Mouse (Mus musculus) midbrain, embryonic 13.5 days (tissue): ENCODE results near the gene Catspere2. TPM values are rescaled to one million over a fixed set of nuclear protein-coding genes. Genes with fewer than 3 reads are reported as not detected.
"Not testable (repeated sequence)": the region's sequence is repeated elsewhere in the genome, so short reads cannot be mapped to it uniquely, and the experiment has no call there.

Experiments
- ATAC-seq: fragments of 200-750 bp; cut with Nextera tagmentation; 2 replicates; pipeline ENCODE4 v1.8.0; 2017; ENCODE audit warnings: mild to moderate bottlenecking, moderate TSS enrichment, moderate library complexity
- H3K27ac ChIP-seq: fragments of 300-500 bp; sonication (generic); 2 replicates; pipeline ENCODE4 v1.5.1; 2015; ENCODE audit warnings: inconsistent platforms, mild to moderate bottlenecking, moderate library complexity
- H3K27me3 ChIP-seq: fragments of 300-500 bp; sonication (generic); 2 replicates; pipeline ENCODE4 v1.6.1; 2015; ENCODE audit warnings: mild to moderate bottlenecking, inconsistent platforms
- H3K36me3 ChIP-seq: fragments of 300-500 bp; sonication (generic); 2 replicates; pipeline ENCODE4 v1.6.1; 2015; ENCODE audit warnings: mild to moderate bottlenecking, inconsistent platforms
- H3K4me1 ChIP-seq: fragments of 300-500 bp; sonication (generic); replicated peaks from 2 replicates; pipeline ENCODE4 v1.6.1; 2015; ENCODE audit warnings: inconsistent platforms
- H3K4me2 ChIP-seq: fragments of 300-500 bp; sonication (generic); replicated peaks from 2 replicates; pipeline ENCODE4 v1.6.1; 2015; ENCODE audit warnings: moderate library complexity, mild to moderate bottlenecking, inconsistent platforms
- H3K4me3 ChIP-seq: fragments of 300-500 bp; sonication (generic); replicated peaks from 2 replicates; pipeline ENCODE4 v1.5.1; 2015; ENCODE audit warnings: mild to moderate bottlenecking, inconsistent platforms
- H3K9ac ChIP-seq: fragments of 300-500 bp; sonication (generic); replicated peaks from 2 replicates; pipeline ENCODE4 v1.6.1; 2015; ENCODE audit warnings: mild to moderate bottlenecking, inconsistent platforms
- H3K9me3 ChIP-seq: fragments of 300-500 bp; sonication (generic); 2 replicates; pipeline ENCODE4 v1.6.1; 2016; ENCODE audit warnings: mild to moderate bottlenecking, inconsistent platforms
- WGBS: fragments of 180-500 bp; shearing (Covaris S2); methylation state at CpG from one replicate; pipeline ENCODE4 v1.1.7; 2015; 5-methylcytosine and 5-hydroxymethylcytosine counted together
- polyA plus RNA-seq: library from polyadenylated mRNA; unstranded; fragments of >200 nt; fragmentation: Nextera tagmentation; extraction: Ambion mirVana; gene quantifications from 2 replicates; pipeline ENCODE4 v1.2.1, GENCODE M21; 2015

The Catspere2 gene
- polyA plus RNA-seq, 1 experiment from 2014 or later = 0.28 TPM

DNA sequence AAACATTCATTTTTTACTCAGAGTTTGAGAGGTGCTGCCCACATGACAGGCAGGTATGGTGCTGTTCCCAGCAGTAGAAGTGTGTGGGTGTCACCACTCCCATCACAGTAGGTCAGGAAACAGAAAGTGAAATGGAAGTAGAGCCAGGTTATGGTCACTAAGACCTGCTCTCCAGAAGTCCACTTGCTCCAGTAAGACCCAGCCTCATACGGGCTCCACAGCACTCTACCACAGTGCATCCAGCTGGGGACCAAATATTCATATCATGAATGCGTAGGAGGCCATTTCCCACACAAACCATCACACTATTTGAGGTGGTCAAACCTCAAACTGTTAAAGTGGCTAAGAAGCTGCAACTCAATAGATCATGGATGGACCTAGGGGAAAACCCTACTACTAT is 199.0 kb downstream of the Catspere2 start:
- 0 out of 2 replicates have a peak, but pooled peaks cover 3% of the 10 kb centered on the region for H3K4me1 ChIP-seq
- 91% methylated on average over 2 of the region's 2 CpGs for WGBS

GRCm38 (mm10) chr1:178185591-178185990 is 202.4 kb downstream of the Catspere2 start:
- Histone ChIP-seq H3K4me3 (no peak overlapping the region), H3K9me3 (no peaks in the 10 kb centered on the region), H3K27ac (no peak overlapping the region), H3K4me2 (no peak overlapping the region), H3K9ac (no peak overlapping the region), H3K27me3 (no peaks in the 10 kb centered on the region), H3K4me1 (peaks cover 13% of the 10 kb centered on the region), H3K36me3 (no peaks in the 10 kb centered on the region)
- ATAC-seq = no peak

More for the DNA sequence above, 199.0 kb downstream of the Catspere2 start:
- Histone ChIP-seq H3K27me3 (no peaks in the 10 kb centered on the region), H3K4me3 (no peak overlapping the region), H3K27ac (no peak overlapping the region), H3K4me2 (no peak overlapping the region), H3K36me3 (no peaks in the 10 kb centered on the region), H3K9me3 (no peaks in the 10 kb centered on the region), H3K9ac (no peak overlapping the region)
- no peak for ATAC-seq

GRCm38 (mm10) chr1:178187216-178187791 is 204.1 kb downstream of the Catspere2 start, which contains the start of gene Desi2:
Gene Desi2, plus strand, starts transcription at chr1:178187417.
- peak within 1 kb of the TSS; percentile 66 for H3K9ac ChIP-seq
- WGBS = under 1% methylated on average over 36 of the region's 37 CpGs
- peak; percentile 99 for ATAC-seq
- not testable (repeated sequence) for H3K9me3 ChIP-seq, H3K36me3 ChIP-seq, H3K27me3 ChIP-seq
- peak within 1 kb of the TSS; percentile 75 for H3K27ac ChIP-seq
- H3K4me3 ChIP-seq = peak within 1 kb of the TSS; percentile 58
- peak within 1 kb of the TSS; percentile 61 for H3K4me2 ChIP-seq
- peaks cover 13% of the 10 kb centered on the region for H3K4me1 ChIP-seq

DNA sequence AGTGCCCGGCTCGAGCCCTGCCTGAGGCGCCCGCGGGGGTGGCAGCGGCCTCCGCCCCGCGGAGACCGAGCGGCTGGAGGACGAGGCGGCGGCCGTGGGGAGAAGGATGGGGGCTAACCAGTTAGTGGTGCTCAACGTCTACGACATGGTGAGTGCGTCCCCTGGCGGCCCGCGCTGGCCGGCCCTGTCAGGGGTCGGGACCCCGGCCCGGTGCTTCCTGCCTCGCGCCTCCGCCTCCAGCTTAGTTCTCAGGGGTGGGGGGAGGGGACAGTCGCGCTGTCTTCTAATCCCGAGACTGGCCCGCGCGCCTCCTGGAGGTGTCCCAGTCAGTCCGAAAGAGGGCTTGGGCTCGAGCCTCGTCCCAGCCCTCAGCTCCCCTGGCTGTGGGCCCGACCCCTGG is 204.6 kb downstream of the Catspere2 start:
- H3K27me3 ChIP-seq, ATAC-seq, H3K36me3 ChIP-seq, H3K9me3 ChIP-seq: not testable (repeated sequence)
- Histone ChIP-seq H3K4me3 (peak overlapping the region; percentile 58), H3K9ac (peak overlapping the region; percentile 66), H3K4me2 (peak overlapping the region; percentile 49), H3K4me1 (peaks cover 13% of the 10 kb centered on the region), H3K27ac (peak overlapping the region; percentile 75)
- WGBS = 0% methylated on average over 22 of the region's 38 CpGs

- 9% methylated on average over 13 of the region's 13 CpGs for WGBS
- Histone ChIP-seq H3K9me3 (no peaks in the 10 kb centered on the region), H3K4me3 (peak overlapping the region; percentile 38), H3K4me2 (peak overlapping the region; percentile 61), H3K4me1 (peaks cover 13% of the 10 kb centered on the region), H3K27ac (no peak overlapping the region), H3K36me3 (no peaks in the 10 kb centered on the region), H3K9ac (no peak overlapping the region; the same call in 1 of the 2 replicates), H3K27me3 (no peaks in the 10 kb centered on the region)
- ATAC-seq = no peak
Observed at GRCm38 (mm10) chr1:178188386-178188785, 205.2 kb downstream of the Catspere2 start.

GRCm38 (mm10) chr1:178205701-178206325 is 222.6 kb downstream of the Catspere2 start:
- ATAC-seq = no peak
- H3K9ac ChIP-seq = no peak overlapping the region
- WGBS = 91% methylated on average over 10 of the region's 10 CpGs

GRCm38 (mm10) chr1:178207856-178208255 is 224.6 kb downstream of the Catspere2 start:
- H3K4me3 ChIP-seq, H3K27me3 ChIP-seq, H3K9me3 ChIP-seq, H3K36me3 ChIP-seq, ATAC-seq, H3K4me2 ChIP-seq, H3K27ac ChIP-seq, H3K4me1 ChIP-seq, H3K9ac ChIP-seq: not testable (repeated sequence)
- WGBS = 85% methylated on average over 4 of the region's 4 CpGs

More at GRCm38 (mm10) chr1:178205701-178206325, 222.6 kb downstream of the Catspere2 start:
- Histone ChIP-seq H3K4me2 (no peak overlapping the region), H3K4me3 (no peak overlapping the region), H3K9me3 (no peaks in the 10 kb centered on the region), H3K27ac (no peak overlapping the region), H3K27me3 (no peaks in the 10 kb centered on the region), H3K4me1 (no peaks in the 10 kb centered on the region), H3K36me3 (no peaks in the 10 kb centered on the region)

GRCm38 (mm10) chr1:178209966-178210365 is 226.7 kb downstream of the Catspere2 start:
- no peaks in the 10 kb centered on the region for H3K27me3 ChIP-seq
- no peaks in the 10 kb centered on the region for H3K9me3 ChIP-seq
- H3K36me3 ChIP-seq = no peaks in the 10 kb centered on the region
- H3K27ac ChIP-seq = no peak overlapping the region
- H3K9ac ChIP-seq = no peak overlapping the region
- no peaks in the 10 kb centered on the region for H3K4me1 ChIP-seq
- H3K4me2 ChIP-seq = no peak overlapping the region
- no peak overlapping the region for H3K4me3 ChIP-seq
- no peak for ATAC-seq

GRCm38 (mm10) chr1:178217157-178217556 is 233.9 kb downstream of the Catspere2 start:
- Histone ChIP-seq H3K27me3 (no peaks in the 10 kb centered on the region), H3K36me3 (no peaks in the 10 kb centered on the region), H3K27ac (no peak overlapping the region), H3K9me3 (no peaks in the 10 kb centered on the region), H3K4me1 (no peaks in the 10 kb centered on the region), H3K4me2 (no peak overlapping the region), H3K4me3 (no peak overlapping the region), H3K9ac (no peak overlapping the region)
- no peak for ATAC-seq

- Histone ChIP-seq H3K36me3 (no peaks in the 10 kb centered on the region), H3K4me1 (no peaks in the 10 kb centered on the region), H3K27ac (no peak overlapping the region), H3K9me3 (no peaks in the 10 kb centered on the region), H3K4me3 (no peak overlapping the region), H3K9ac (no peak overlapping the region), H3K4me2 (no peak overlapping the region), H3K27me3 (no peaks in the 10 kb centered on the region)
- ATAC-seq = no peak
Observed at GRCm38 (mm10) chr1:178218305-178218704, 235.1 kb downstream of the Catspere2 start.

DNA sequence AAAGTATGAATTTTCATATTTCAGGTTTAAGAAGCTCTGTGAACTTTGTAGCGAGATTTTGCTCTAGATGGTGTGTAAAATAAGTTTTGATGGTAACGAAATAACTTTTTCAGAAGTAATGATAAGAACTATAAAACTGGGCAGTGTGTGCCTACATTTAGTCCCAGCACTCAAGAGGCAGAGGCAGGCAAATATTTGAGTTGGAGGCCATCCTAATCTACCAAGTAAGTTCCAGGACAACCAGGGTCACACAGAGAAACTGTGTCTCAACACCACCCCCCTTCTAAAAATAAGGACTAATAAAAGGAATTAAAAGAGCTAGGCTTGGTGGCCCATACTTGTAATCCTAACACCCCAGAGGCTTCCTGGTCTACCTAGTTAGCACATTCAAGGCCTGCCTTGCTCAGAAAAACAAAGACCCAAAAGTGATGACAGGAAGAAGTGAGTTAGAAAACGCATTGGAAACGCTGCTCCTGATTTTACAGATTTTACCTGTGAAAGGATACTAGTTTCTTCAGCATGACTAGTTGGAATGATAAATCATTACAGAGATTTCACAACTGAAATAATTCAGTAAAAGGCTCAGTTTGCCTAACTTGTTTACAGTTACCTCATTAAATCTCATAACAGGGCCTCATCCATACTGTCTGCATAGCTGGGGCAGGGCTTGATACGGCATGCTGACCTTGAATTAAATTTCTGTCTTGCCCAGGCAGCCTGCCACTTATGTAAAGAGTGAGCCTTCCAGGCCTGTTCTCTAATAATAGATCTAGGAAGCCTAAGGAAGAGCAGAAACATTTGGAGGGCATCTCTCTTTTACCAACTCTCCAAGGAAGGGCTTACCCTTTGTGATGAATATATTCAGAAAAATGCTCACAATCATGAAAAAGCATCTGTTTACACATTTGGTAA is 236.2 kb downstream of the Catspere2 start:
- Histone ChIP-seq H3K27ac (no peak overlapping the region), H3K9me3 (peaks cover 2% of the 10 kb centered on the region; the same call in 1 of the 2 replicates), H3K4me1 (no peaks in the 10 kb centered on the region), H3K36me3 (peaks cover 2% of the 10 kb centered on the region), H3K27me3 (no peaks in the 10 kb centered on the region), H3K4me3 (no peak overlapping the region), H3K4me2 (no peak overlapping the region), H3K9ac (no peak overlapping the region)
- ATAC-seq = no peak
- 84% methylated on average over 5 of the region's 5 CpGs for WGBS
